Mouse (Mus musculus) brain, adult 2 months (tissue): ENCODE results near the gene Crtc1.
A peak's percentile ranks its signal among the peaks of the same experiment; 100 is the strongest.

Source experiments
- DNase-seq: peaks from one replicate; pipeline ENCODE4 v3.0.0; 2011; ENCODE audit warnings: low read depth, low spot score

Crtc1 gene

GRCm38 (mm10) chr8:70351035-70351999 is 88.1 kb downstream of the Crtc1 start:
- peak; percentile 85 for DNase-seq

- peak; percentile 31 for DNase-seq
Measured at GRCm38 (mm10) chr8:70347860-70348420, 91.4 kb downstream of the Crtc1 start.

DNA sequence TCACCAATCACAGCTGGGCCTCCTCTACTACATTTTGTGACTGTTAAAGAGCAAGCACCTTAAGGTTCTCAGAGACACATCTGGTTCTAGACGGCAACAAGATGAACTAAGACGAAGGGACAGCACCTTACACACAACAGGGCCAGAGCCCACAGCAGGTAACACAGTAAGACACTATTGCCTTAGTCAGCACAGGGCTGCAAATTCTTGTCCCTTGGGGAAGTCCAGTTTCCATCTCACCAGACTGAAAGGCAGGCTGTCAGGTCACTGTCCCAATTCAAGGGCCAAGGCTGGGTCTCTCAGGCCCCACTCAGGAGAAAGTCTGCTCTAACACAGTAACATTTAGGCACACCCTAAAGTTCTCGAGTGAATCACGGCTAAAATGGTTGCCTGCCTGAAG is 91.9 kb downstream of the Crtc1 start:
- DNase-seq, result no peak

GRCm38 (mm10) chr8:70344279-70344678 is 95.1 kb downstream of the Crtc1 start:
- DNase-seq, result no peak

DNA sequence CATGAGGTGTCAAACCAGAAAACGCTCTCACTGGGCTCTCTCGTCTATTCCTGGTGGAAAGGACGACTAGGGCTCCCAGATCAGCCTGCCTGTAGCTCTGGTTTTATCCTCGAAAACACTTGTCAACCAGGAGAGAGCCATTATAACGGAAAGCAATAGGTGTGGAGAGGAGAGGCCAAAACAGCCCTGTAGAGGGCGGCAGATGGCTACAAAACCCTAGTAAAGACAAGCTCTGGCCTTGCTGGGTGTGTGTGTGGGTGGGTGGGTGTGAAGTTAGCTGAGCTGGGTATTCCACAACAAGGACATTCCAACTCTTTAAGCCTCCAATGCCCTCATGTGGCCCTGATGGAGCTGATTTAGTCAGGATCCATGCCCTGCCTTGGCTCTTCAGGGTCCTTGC is 95.7 kb downstream of the Crtc1 start:
- peak; percentile 74 for DNase-seq

GRCm38 (mm10) chr8:70343076-70343475 is 96.3 kb downstream of the Crtc1 start:
- DNase-seq, result no peak

DNA sequence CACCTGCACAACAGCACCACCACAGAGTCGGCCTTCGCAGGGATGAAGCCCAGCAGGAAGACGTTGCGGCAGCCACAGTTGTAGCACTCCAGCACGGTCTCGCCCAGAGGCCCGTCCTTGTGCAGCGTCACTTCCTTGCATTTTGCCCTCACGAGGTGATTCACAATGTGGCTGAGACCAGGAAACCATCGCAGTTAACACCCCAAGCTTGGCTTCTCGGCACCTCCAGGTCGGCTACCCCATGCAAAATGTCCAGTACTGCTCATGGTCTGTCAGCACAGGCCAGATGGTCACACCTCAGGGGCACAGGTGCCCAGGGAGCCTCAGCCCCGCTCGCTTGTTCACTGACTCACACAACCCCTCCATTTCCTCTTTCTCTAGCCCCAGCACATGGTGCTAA is 97.4 kb downstream of the Crtc1 start:
- peak; percentile 81 for DNase-seq

DNA sequence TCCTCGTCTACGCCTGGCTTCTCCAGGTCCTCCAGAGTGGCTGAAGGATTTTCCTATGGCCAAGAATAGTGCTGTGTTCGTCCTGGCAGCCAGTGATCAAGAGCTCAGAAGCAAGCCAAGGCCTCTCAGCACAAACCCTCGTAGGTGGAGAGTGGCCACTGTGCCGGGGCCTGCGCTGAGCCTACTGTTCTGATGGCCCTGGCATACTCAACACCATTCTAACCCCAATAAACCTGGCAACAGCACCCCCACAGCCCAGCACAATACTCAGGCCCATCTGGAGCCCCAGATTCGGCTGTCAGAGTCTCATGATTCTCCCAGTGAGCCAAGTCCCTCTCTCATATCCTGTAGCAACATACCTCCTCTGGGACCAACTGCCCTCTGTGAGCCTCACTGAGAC is 98.7 kb downstream of the Crtc1 start:
- peak; percentile 75 for DNase-seq

- DNase-seq, result no peak
Measured at GRCm38 (mm10) chr8:70338931-70339330, 100.4 kb downstream of the Crtc1 start.

- no peak for DNase-seq
Measured at GRCm38 (mm10) chr8:70332878-70333202, 106.5 kb downstream of the Crtc1 start.
